Mouse (Mus musculus) thymus, adult 2 months (tissue): ENCODE measurements at regions not wholly inside any gene's neighbourhood (a gene's known extent, or its start where the extent isn't known, plus 50 kb on each side); places are given as distances from the start of the nearest gene placed in this dataset.

Experiments used
- DNase-seq: peaks from one replicate; pipeline ENCODE4 v3.0.0; 2021
- H3K27ac ChIP-seq: fragments of 200-500 bp; 2 replicates; pipeline ENCODE4 v1.5.1; 2012; ENCODE audit warnings: low read length, control low read depth; ENCODE audit not compliant: control insufficient read depth, insufficient read depth
- H3K27me3 ChIP-seq: fragments of 200-500 bp; 2 replicates; pipeline ENCODE4 v1.6.1; 2012; ENCODE audit warnings: mild to moderate bottlenecking, low read length, moderate library complexity, mixed read lengths; ENCODE audit not compliant: control insufficient read depth, insufficient read depth
- H3K36me3 ChIP-seq: fragments of 200-500 bp; 2 replicates; pipeline ENCODE4 v1.6.1; 2012; ENCODE audit warnings: mild to moderate bottlenecking, low read length, moderate library complexity; ENCODE audit not compliant: control insufficient read depth, insufficient read depth
- H3K4me1 ChIP-seq: fragments of 200-500 bp; replicated peaks from 2 replicates; pipeline ENCODE4 v1.6.1; 2012; ENCODE audit warnings: low read length; ENCODE audit not compliant: control insufficient read depth, insufficient read depth
- H3K4me3 ChIP-seq: fragments of 200-500 bp; 2 replicates; pipeline ENCODE4 v1.5.1; 2012; ENCODE audit warnings: mild to moderate bottlenecking, low read length, control low read depth, moderate library complexity; ENCODE audit not compliant: control insufficient read depth, insufficient read depth
- CTCF ChIP-seq: fragments of 200-500 bp; IDR thresholded peaks from 2 replicates; pipeline ENCODE4 v1.5.1; 2012; ENCODE audit warnings: mild to moderate bottlenecking, control low read depth, low read length, moderate library complexity, borderline replicate concordance; ENCODE audit not compliant: control insufficient read depth, poor library complexity, insufficient read depth; ENCODE audit errors: extremely low read depth
- POLR2A ChIP-seq: fragments of 200-500 bp; IDR thresholded peaks from 2 replicates; pipeline ENCODE4 v1.6.1; 2012; ENCODE audit warnings: mild to moderate bottlenecking, low read length, control low read depth, moderate library complexity; ENCODE audit not compliant: control insufficient read depth, poor library complexity, insufficient read depth; ENCODE audit errors: extremely low read depth
- WGBS: fragments of 180-500 bp; shearing (Covaris S2); methylation state at CpG from one replicate; pipeline ENCODE4 v1.1.7; 2018; 5-methylcytosine and 5-hydroxymethylcytosine counted together

DNA sequence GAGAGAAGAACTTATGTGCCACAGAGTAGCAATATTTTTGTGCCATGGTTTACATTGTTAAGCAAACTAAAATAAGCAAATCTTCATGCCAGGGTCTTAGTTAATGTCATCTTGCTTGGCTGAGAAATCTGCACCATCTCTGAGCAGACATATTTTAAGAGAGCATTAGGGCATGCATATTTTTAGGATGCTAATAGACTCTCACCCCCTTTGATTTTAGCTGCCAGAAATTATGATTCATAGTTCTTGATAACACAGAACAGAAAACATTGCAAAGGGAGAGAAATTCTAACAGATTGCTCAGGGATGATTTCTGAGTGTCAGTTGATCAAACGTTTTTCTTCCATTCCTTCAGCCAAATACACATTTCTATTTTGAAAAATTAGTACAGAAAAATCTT lies 222.7 kb upstream of the Zeb2 start:
- DNase-seq, result no peak
- Histone ChIP-seq H3K36me3 (no peaks in the 10 kb centered on the region), H3K4me1 (no peaks in the 10 kb centered on the region), H3K4me3 (no peak overlapping the region), H3K27me3 (no peaks in the 10 kb centered on the region), H3K27ac (no peak overlapping the region)
- WGBS, result 91% methylated on average over 1 of the region's 1 CpGs
- TF ChIP-seq CTCF (no peak), POLR2A (no peak)

DNA sequence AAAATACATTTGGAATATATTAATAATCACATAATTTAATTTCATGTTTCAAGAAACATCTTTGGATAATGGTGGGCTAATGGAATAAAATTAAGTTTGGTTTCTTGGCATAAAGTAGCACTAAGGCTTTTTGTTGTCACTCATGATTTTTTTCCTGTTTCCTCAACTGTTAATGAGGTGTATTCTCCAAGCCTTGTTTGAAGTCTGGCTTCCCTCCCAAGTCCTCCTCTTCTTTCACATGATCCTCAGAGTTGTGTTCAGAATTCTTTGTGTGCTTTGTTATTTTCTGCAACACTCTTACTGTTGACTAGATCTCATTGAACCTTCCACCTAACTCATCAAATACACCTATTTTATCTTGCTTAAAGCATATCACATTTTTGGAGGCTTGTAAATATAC lies 221.6 kb upstream of the Zeb2 start:
- Histone ChIP-seq H3K27me3 (no peaks in the 10 kb centered on the region), H3K27ac (no peak overlapping the region), H3K4me3 (no peak overlapping the region), H3K4me1 (no peaks in the 10 kb centered on the region), H3K36me3 (no peaks in the 10 kb centered on the region)
- TF ChIP-seq POLR2A, result no peak
- no peak for TF ChIP-seq CTCF
- DNase-seq, result no peak

DNA sequence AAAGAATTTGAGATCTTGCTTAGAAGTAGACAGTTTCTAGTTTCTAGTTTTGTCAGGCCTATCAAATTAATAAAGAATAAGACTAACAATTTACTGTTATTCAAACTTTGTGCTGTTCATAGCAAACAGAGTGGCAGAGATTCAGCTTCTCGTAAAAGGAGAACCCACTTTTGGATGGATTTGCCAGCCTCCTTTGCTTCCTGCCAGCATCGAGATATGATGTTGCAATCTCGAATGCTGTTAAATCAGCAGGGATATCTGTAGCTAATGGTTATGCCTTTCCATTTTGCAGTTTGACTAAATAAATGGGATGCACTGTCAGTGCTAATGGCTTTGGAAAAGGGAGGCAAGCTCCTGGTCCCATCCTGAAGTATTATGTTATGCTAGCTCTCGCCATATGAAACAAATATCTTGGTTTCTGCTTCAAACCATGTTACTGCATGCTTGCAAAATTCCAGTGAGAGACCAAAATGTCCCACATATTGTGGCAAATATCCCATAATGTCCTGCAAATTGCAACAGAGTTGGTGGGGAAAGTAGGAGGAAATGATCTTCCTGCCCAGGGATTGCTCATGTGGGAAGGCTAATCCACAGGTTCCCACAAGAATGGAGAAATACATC lies 199.9 kb upstream of the Zeb2 start:
- no peak for TF ChIP-seq CTCF
- TF ChIP-seq POLR2A, result no peak
- Histone ChIP-seq H3K4me3 (no peak overlapping the region), H3K4me1 (no peaks in the 10 kb centered on the region), H3K27ac (no peak overlapping the region), H3K27me3 (no peaks in the 10 kb centered on the region), H3K36me3 (no peaks in the 10 kb centered on the region)
- WGBS, result 93% methylated on average over 4 of the region's 4 CpGs
- DNase-seq, result no peak

DNA sequence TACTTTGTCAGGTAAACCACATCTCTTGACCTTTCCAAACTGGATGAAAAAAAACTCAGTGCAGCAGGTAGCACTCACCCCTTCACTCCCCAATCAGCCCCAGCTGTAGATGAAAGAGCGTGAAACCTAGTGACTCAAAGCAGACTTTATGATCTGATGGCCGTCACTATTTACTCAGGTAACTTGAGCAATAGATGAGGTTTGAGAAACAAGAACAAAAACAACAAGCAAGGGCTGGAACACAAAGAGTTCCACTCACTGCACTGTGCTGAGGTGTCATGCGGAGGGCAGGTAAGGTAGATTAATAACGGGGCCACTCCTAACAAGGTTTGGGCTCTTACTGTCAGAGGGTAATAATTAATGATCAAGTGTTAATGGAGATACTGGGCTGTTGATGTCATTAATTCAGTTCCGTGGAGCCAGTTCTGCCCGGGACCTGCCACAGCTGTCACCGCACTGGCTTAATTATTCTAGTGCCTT lies 170.4 kb upstream of the Zeb2 start:
- H3K27ac ChIP-seq, result no peak overlapping the region
- 95% methylated on average over 7 of the region's 7 CpGs for WGBS

DNA sequence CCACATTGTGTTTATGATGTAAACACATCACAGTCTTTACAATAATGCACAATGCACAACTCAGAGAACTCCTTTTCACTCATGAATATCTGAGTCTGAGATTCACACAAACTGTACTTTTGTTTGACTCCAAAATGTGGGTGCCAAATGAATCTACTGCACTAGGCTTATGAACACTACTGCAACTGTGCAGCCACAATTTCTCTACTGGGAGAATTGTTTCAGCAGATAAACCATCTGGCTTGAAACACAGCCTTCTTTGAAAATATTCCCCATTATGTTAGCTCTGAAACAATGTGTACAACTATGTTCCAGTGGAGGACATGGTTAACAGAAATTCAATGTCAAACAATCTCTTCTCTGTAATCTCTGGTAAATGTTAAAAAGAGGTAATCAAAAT lies 166.6 kb upstream of the Zeb2 start:
- no peaks in the 10 kb centered on the region for H3K27me3 ChIP-seq
- no peaks in the 10 kb centered on the region for H3K36me3 ChIP-seq
- no peak overlapping the region for H3K27ac ChIP-seq
- H3K4me3 ChIP-seq, result no peak overlapping the region
- DNase-seq, result no peak
- TF ChIP-seq POLR2A (no peak), CTCF (no peak)
- no peaks in the 10 kb centered on the region for H3K4me1 ChIP-seq

More for the DNA sequence above, 170.4 kb upstream of the Zeb2 start:
- no peak for DNase-seq
- Histone ChIP-seq H3K4me3 (no peak overlapping the region), H3K36me3 (no peaks in the 10 kb centered on the region), H3K4me1 (no peaks in the 10 kb centered on the region), H3K27me3 (no peaks in the 10 kb centered on the region)
- TF ChIP-seq CTCF, result no peak
- no peak for TF ChIP-seq POLR2A

DNA sequence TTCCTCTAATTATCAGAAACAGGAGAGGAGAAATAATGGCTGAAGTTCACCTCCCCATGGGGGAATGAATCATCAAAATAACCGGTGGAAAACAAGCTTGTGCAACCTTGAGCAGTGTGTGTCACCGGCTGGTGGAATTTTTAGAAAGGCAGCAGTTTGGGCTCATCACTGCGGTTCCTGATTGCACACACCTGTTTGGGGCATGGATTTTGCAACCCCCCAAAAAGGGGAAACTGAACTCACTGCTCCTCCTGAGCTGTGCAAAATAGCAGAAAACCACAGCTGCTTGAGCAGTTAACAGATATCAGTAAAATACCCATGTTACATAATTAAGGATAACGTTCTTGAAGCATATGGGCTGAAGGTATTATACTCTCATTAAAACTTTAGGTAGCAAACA lies 162.3 kb upstream of the Zeb2 start:
- DNase-seq, result no peak
- Histone ChIP-seq H3K4me3 (no peak overlapping the region), H3K36me3 (no peaks in the 10 kb centered on the region), H3K27ac (no peak overlapping the region), H3K27me3 (no peaks in the 10 kb centered on the region), H3K4me1 (no peaks in the 10 kb centered on the region)
- TF ChIP-seq CTCF, result no peak
- no peak for TF ChIP-seq POLR2A
- WGBS, result 5% methylated on average over 4 of the region's 4 CpGs

DNA sequence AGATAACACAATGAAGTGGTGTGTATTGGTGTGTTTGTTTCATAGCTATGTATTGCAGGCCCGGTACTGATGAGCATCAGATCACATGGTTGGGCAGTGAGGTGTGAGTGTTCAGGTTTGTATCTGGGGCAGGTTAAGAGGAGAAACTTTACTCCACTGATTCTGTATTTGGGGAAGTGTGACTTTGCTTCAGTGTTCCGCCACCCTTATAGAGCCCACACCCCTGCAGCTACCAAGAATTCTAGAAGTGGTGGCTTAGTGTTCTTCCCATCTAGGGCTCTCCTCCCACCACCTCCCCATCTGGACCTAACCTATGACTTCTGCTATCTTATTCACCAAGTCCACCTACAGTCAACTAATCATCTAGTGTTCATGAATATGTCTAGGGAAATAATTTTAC lies 160.4 kb upstream of the Zeb2 start:
- no peak for DNase-seq
- TF ChIP-seq CTCF (no peak), POLR2A (no peak)
- no peaks in the 10 kb centered on the region for H3K36me3 ChIP-seq
- H3K27ac ChIP-seq, result no peak overlapping the region
- no peaks in the 10 kb centered on the region for H3K4me1 ChIP-seq
- H3K4me3 ChIP-seq, result no peak overlapping the region
- 91% methylated on average over 2 of the region's 2 CpGs for WGBS
- no peaks in the 10 kb centered on the region for H3K27me3 ChIP-seq
